Mouse (Mus musculus): ENCODE results near the gene Atp2b2. TPM values are rescaled to one million over a fixed set of nuclear protein-coding genes. Genes with fewer than 3 reads are reported as not detected.

Gene Atp2b2
- total RNA-seq, 1 experiment from 2014 or later = not detected

- ATAC-seq (ENCODE audit: extremely low read depth, insufficient number of reproducible peaks, low FRiP score, poor library complexity, severe bottlenecking) = no peak
Observed at GRCm38 (mm10) chr6:114023794-114024193, 18.6 kb downstream of the Atp2b2 start.

GRCm38 (mm10) chr6:114022104-114022503, 20.3 kb downstream of the Atp2b2 start:
- ATAC-seq (ENCODE audit: extremely low read depth, insufficient number of reproducible peaks, low FRiP score, poor library complexity, severe bottlenecking) = no peak

GRCm38 (mm10) chr6:114013801-114014200, 28.6 kb downstream of the Atp2b2 start:
- no peak for ATAC-seq (ENCODE audit: extremely low read depth, insufficient number of reproducible peaks, low FRiP score, poor library complexity, severe bottlenecking)

GRCm38 (mm10) chr6:114012834-114013233, 29.6 kb downstream of the Atp2b2 start:
- ATAC-seq (ENCODE audit: extremely low read depth, insufficient number of reproducible peaks, low FRiP score, poor library complexity, severe bottlenecking) = no peak

DNA sequence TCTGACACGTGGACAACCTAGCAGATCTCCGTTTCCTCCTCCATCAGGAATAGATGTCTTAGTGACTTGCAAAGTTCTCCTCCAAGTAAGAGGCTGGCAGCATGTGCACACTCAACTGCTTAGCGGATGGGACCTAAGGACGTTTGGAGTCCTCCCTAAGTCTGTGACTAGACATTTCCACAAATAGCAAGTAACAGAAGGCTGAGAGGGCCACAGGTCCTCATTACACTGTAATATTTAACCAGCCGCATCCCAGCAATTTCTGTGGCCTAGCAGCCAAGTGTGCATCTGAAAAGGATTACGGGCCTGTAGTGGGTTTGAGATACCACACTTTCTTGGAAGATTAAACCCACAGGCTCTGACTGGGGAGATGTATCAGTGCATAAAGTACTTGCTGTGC, 30.4 kb downstream of the Atp2b2 start:
- no peak for ATAC-seq (ENCODE audit: extremely low read depth, insufficient number of reproducible peaks, low FRiP score, poor library complexity, severe bottlenecking)

- no peak for ATAC-seq (ENCODE audit: extremely low read depth, insufficient number of reproducible peaks, low FRiP score, poor library complexity, severe bottlenecking)
Observed at GRCm38 (mm10) chr6:114003796-114004195, 38.6 kb downstream of the Atp2b2 start.

- ATAC-seq (ENCODE audit: extremely low read depth, insufficient number of reproducible peaks, low FRiP score, poor library complexity, severe bottlenecking) = no peak
Observed at GRCm38 (mm10) chr6:114000928-114001327, 41.5 kb downstream of the Atp2b2 start.

DNA sequence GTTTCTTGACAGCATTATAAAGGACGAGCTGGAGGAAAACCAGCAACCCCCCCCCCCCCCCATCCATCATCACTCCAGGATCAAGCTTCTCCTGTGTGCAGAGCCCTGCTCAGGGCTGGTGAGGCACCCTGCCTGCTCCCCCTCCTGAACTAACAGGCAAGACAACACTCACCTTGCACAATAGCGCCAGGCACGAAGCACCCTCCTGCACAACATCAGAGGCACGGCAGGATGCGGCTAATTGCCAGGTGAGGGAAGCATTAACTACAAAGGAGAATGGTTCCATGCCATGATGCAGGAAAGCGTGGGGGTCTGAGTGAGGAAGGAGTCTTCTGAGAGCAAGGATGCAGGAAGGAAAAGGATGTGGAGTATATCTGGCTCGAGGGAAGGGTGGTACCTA, 42.1 kb downstream of the Atp2b2 start:
- ATAC-seq (ENCODE audit: extremely low read depth, insufficient number of reproducible peaks, low FRiP score, poor library complexity, severe bottlenecking) = no peak

DNA sequence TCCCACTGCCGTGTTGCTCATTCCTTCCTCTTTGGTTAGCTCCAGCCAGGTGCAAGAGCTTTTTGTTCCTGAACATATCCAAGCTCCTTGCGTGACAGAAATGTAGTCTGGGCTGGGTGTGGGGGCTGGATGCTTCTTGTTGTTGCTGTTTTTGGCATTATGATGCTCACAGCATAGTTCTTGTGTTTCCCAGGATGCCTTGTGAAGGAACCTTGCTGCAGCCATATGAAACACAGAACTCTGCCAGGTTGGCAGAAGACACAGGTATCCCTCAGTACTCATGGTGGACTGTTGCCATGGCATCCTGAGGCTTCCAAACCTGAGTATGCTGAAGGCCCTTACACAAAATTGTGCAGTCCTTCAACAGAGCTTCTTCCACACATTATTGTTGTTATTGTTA, 44.0 kb downstream of the Atp2b2 start:
- ATAC-seq (ENCODE audit: extremely low read depth, insufficient number of reproducible peaks, low FRiP score, poor library complexity, severe bottlenecking) = no peak

DNA sequence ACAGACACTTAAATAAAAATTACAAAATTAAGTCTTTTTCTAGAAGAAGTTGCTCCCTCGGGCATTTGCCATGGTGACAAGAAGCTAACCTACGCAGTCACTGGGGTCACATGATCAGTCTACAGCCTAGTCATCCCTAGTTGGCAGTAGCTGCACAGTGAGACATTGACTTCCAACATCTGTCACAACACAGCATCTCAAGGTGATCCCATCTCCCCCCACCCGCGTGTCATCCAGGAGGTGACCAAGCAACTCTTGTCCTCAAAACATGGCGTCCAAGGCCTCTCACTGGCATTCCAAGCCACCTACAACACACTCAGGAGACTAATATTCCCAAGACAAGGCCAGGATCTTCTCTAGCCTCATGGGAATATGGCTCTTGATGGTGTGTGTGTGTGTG, 48.2 kb downstream of the Atp2b2 start:
- ATAC-seq (ENCODE audit: extremely low read depth, insufficient number of reproducible peaks, low FRiP score, poor library complexity, severe bottlenecking) = no peak

- no peak for ATAC-seq (ENCODE audit: extremely low read depth, insufficient number of reproducible peaks, low FRiP score, poor library complexity, severe bottlenecking)
Observed at GRCm38 (mm10) chr6:113992101-113992500, 50.3 kb downstream of the Atp2b2 start.

GRCm38 (mm10) chr6:113991482-113991881, 50.9 kb downstream of the Atp2b2 start:
- ATAC-seq (ENCODE audit: extremely low read depth, insufficient number of reproducible peaks, low FRiP score, poor library complexity, severe bottlenecking) = no peak

DNA sequence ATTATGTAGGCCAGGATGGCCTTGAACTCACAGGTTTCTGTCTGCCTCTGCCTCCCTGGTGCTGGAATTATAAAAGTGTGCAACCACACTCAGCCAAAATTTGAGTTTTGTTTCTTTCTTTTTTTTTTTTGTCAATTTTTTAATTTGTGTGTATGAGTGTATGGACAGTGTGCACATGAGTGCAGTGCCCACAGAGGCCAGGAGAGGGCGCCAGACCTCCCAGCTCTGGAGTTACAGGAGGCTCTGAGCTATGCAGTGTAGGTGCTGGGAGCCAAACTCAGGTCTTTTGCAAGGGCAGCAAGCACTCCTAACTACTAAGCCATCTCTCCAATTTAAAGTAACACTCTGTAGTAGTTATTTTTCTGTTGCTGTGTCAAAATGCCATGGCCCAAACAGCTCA, 52.4 kb downstream of the Atp2b2 start:
- no peak for ATAC-seq (ENCODE audit: extremely low read depth, insufficient number of reproducible peaks, low FRiP score, poor library complexity, severe bottlenecking)

DNA sequence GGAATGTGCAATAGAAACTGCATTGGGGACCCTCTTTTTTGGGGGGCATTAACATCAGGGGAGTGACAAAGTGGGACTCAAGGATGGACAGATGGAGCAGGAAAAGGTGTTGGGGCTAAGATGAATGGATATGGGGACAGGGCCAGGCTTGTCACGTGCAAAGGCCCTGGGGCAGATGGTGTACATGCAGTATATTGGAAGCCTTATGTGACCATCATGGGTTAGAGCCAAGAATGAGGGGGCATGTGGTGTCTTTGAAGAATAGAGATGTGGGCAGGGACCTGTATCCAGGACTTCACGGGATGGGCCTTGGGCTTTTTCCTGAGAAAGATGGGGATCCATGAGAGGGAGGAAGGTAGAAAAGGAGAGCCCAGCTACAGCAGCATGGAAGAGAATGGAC, 53.9 kb downstream of the Atp2b2 start:
- no peak for ATAC-seq (ENCODE audit: extremely low read depth, insufficient number of reproducible peaks, low FRiP score, poor library complexity, severe bottlenecking)

DNA sequence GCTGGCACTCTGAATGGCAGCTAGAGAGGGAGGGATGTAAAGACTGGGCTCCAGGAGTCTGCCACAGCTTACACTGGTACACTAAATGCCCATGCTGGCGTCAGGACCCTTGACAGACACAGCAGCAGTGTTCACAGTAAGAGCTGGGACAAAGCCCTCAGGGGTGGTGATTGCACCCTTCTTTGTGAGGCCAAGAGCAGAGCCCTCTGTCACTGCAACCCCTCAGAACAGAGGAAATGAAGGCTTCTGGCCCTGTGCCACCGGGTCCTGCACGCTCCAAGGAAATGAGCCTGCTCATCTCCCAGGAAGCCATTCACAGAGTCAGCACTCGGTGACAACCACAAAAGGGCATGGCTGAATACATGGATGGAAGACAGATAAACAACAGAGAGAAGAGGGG, 55.7 kb downstream of the Atp2b2 start:
- no peak for ATAC-seq (ENCODE audit: extremely low read depth, insufficient number of reproducible peaks, low FRiP score, poor library complexity, severe bottlenecking)

GRCm38 (mm10) chr6:113978673-113979072, 63.7 kb downstream of the Atp2b2 start:
- ATAC-seq (ENCODE audit: extremely low read depth, insufficient number of reproducible peaks, low FRiP score, poor library complexity, severe bottlenecking) = no peak

DNA sequence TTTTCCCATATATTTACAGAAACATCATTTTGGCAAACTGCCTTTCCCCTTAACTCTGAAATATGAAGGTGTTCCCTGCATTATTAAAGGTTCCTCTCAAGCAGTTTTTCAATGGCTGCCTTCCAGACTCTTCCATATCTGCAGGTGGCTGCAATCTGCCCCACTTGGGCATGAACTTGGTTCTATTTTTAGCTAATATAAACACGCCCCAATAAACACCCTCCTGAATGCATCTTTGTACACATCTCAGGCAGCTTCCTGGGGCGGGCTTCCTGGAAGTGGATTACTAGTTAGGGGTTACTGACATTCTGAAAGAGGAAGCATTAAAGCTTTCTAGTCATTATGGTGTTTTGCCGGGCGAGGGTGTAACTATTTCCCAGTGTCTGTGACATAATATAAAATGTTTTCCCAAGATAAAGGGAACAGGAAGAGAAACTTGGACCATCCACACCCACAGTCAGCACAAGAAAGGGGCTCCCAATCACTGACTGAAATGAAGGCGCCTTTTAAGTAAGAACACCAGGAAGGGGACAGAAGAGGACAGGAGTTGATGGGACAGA, 64.2 kb downstream of the Atp2b2 start:
- no peak for ATAC-seq (ENCODE audit: extremely low read depth, insufficient number of reproducible peaks, low FRiP score, poor library complexity, severe bottlenecking)

DNA sequence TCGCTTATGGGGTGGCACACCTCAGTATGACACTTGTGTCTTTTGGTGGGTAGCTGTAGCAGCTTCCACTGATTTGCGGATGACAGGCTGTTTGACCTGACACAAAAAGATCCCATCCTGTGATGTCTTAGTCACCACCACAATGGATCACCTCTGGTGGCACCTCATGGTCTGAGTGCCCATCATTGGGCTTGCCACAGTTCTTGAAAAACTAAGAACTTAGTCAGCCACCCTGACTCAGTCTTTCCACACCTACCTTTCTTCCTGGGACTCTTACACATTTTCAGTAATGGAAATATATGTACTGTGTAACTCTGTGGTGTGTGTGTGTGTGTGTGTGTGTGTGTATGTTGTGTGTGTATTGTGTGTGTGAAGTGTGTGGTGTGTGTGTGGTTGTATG, 71.5 kb downstream of the Atp2b2 start:
- ATAC-seq (ENCODE audit: extremely low read depth, insufficient number of reproducible peaks, low FRiP score, poor library complexity, severe bottlenecking) = no peak

- ATAC-seq (ENCODE audit: extremely low read depth, insufficient number of reproducible peaks, low FRiP score, poor library complexity, severe bottlenecking) = no peak
Observed at GRCm38 (mm10) chr6:113970464-113970863, 71.9 kb downstream of the Atp2b2 start.

DNA sequence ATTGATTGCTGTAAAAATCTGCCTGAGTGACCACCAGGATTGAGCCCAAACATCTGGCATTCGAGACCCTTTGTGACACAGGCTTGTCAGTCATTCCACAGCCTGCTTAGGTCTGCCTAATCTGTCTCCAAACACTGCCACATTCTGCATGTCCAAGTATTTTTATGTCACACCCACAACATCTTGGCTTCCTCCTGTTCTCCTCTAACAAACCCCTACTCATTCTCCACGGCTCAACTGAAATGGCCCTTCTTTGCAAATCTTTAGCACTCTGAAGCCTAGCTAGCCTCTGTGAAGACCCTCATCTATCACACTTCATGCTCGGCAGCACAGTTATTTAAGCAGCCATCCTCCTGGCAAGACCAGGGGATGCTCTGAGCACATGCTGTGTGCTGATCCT, 72.7 kb downstream of the Atp2b2 start:
- ATAC-seq (ENCODE audit: extremely low read depth, insufficient number of reproducible peaks, low FRiP score, poor library complexity, severe bottlenecking) = no peak

- no peak for ATAC-seq (ENCODE audit: extremely low read depth, insufficient number of reproducible peaks, low FRiP score, poor library complexity, severe bottlenecking)
Observed at GRCm38 (mm10) chr6:113962811-113963210, 79.6 kb downstream of the Atp2b2 start.
